Mouse (Mus musculus) forebrain, embryonic 11.5 days (tissue): ENCODE measurements around the gene Mxd4. TPM values are rescaled to one million over a fixed set of nuclear protein-coding genes. Genes with fewer than 3 reads are reported as not detected.
A peak's percentile ranks its signal among the peaks of the same experiment; 100 is the strongest.

Experiments used
- ATAC-seq: fragments of 200-750 bp; cut with Nextera tagmentation; replicated peaks from 2 replicates; pipeline ENCODE4 v1.8.0; 2017; ENCODE audit warnings: moderate TSS enrichment; ENCODE audit not compliant: low FRiP score
- DNase-seq: peaks from one replicate; pipeline ENCODE4 v3.0.0-alpha.2; 2017; ENCODE audit warnings: low spot score
- H3K27ac ChIP-seq: fragments of 300-500 bp; sonication (generic); 2 replicates; pipeline ENCODE4 v1.5.1; 2014; ENCODE audit warnings: low read depth, low read length
- H3K27me3 ChIP-seq: fragments of 300-500 bp; sonication (generic); 2 replicates; pipeline ENCODE4 v1.6.1; 2014; ENCODE audit warnings: mild to moderate bottlenecking, low read length, mixed read lengths; ENCODE audit not compliant: control insufficient read depth, insufficient read depth
- H3K36me3 ChIP-seq: fragments of 300-500 bp; sonication (generic); 2 replicates; pipeline ENCODE4 v1.6.1; 2014; ENCODE audit warnings: mild to moderate bottlenecking, low read length, moderate library complexity, mixed read lengths; ENCODE audit not compliant: control insufficient read depth, insufficient read depth
- H3K4me1 ChIP-seq: fragments of 300-500 bp; sonication (generic); replicated peaks from 2 replicates; pipeline ENCODE4 v1.6.1; 2014; ENCODE audit warnings: low read length, mixed read lengths; ENCODE audit not compliant: control insufficient read depth, insufficient read depth
- H3K4me2 ChIP-seq: fragments of 300-500 bp; sonication (generic); 2 replicates; pipeline ENCODE4 v1.6.1; 2014; ENCODE audit warnings: low read depth, mild to moderate bottlenecking, low read length, moderate library complexity, mixed read lengths; ENCODE audit not compliant: severe bottlenecking
- H3K4me3 ChIP-seq: fragments of 300-500 bp; sonication (generic); 2 replicates; pipeline ENCODE4 v1.5.1; 2014; ENCODE audit warnings: low read depth, low read length
- H3K9ac ChIP-seq: fragments of 300-500 bp; sonication (generic); 2 replicates; pipeline ENCODE4 v1.6.1; 2014; ENCODE audit warnings: low read length
- H3K9me3 ChIP-seq: fragments of 300-500 bp; sonication (generic); 2 replicates; pipeline ENCODE4 v1.6.1; 2016; ENCODE audit warnings: low read length, mixed read lengths; ENCODE audit not compliant: control insufficient read depth
- WGBS: fragments of 180-500 bp; shearing (Covaris S2); extraction: QIAGEN DNeasy Blood & Tissue Kit; methylation state at CpG from one replicate; pipeline ENCODE4 v1.1.7; 2014; 5-methylcytosine and 5-hydroxymethylcytosine counted together
- polyA plus RNA-seq: library from polyadenylated mRNA; unstranded; fragments of >200 nt; fragmentation: Nextera tagmentation; extraction: Ambion mirVana; gene quantifications from 2 replicates; pipeline ENCODE4 v1.2.1, GENCODE M21; 2014

The Mxd4 gene
- polyA plus RNA-seq: 17.6 and 20.1 TPM in 2 replicates

DNA sequence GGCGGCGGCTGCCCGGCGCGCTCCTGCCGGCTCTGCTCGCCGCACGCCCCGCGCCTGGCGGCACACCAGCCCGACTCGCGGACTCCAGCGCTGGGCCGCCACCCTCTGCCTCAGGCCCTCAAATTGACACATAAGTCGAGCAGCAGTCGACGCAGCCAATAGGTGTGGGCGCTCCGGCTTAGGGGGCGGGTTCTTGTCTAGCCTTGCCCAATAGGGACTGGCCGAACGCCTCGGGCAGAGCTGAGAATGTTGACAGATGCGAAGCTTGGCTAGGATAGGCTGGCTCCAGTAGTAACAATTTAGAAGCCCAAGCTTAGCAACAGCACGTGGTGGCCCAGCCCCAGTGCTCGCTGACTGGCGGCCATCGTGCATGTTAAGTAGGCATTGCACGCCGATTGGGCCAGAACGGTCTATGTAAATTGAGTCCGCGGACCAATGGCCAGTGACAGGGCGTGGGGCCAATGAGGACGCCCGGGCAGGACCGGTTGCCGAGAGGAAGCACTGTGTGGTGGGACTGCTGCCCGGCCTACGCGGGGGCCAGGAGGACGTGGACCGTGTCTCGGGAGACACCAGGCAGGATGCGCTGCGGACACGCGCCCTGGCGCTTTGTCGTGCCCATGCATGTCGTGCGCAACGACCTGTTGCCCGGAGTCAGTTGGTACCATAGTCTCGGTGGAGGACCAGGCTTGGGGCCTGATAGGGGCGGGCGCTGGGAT is at the start of gene Mxd4:
TSS of gene Mxd4 (minus strand) at position 120 of the 716 bp plus-strand sequence.
- DNase-seq (peak; percentile 98), ATAC-seq (peak; percentile 99)
- Histone ChIP-seq H3K4me3 (peak within 1 kb of the TSS; percentile 79), H3K4me1 (peaks cover 11% of the 10 kb centered on the region; the same call in 1 of the 2 replicates), H3K27me3 (no peaks in the 10 kb centered on the region), H3K9ac (peak within 1 kb of the TSS; percentile 66), H3K4me2 (peak within 1 kb of the TSS; percentile 94), H3K9me3 (no peaks in the 10 kb centered on the region), H3K36me3 (no peaks in the 10 kb centered on the region), H3K27ac (peak within 1 kb of the TSS; percentile 71)
- under 1% methylated on average over 59 of the region's 60 CpGs for WGBS

DNA sequence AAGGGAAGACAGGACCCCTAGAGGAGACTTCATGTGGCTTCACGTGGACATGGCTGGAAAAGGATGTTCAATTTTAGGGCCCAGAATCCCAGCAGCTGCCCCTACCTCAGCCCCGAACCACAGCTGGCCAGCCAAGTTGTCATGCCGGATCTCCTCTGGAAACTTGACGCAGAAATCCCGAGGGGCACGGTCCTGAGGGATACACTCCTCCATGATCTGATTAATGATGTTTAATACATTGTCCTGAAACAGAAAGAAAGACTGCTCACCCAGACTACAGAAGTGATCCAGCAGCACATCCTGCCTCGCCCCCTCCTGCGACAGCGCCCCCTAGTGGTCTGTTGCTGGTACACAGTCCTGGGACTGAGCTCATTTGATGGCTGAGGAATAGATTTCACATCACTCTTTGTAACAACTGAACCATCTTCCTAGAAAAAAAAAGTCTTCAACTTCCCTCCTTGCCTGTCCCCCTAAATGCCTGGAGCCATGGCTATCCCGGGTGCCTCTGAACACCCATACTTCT is 48.4 kb upstream of the Mxd4 start:
- no peaks in the 10 kb centered on the region for H3K27me3 ChIP-seq
- H3K36me3 ChIP-seq: no peaks in the 10 kb centered on the region
- 55% methylated on average over 10 of the region's 10 CpGs for WGBS
- H3K27ac ChIP-seq: no peak overlapping the region
- no peak for ATAC-seq
- DNase-seq: peak; percentile 61
- no peaks in the 10 kb centered on the region for H3K4me1 ChIP-seq
- H3K4me3 ChIP-seq: no peak overlapping the region
- no peak overlapping the region for H3K4me2 ChIP-seq
- H3K9me3 ChIP-seq: no peaks in the 10 kb centered on the region
- H3K9ac ChIP-seq: no peak overlapping the region

DNA sequence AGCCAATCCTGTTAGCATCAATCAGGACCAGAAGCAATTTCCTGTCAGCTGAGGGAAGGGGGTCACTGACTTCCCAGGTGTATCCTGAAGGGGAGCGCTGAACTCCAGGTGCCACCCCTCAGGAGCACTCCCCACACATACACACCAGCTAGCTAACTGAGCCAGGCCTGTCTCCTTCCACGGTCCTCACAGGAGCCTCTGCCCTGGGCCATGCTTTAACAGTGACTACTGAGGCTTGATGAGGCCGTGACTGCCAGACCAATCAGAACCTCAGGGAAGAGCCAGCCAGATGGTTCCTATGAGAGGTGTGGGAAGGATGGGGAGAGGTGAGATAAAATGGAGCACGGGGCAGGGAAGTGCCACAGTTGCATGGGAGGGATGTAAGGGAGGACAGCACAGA is 47.5 kb upstream of the Mxd4 start:
- Histone ChIP-seq H3K4me1 (no peaks in the 10 kb centered on the region), H3K9me3 (no peaks in the 10 kb centered on the region), H3K9ac (no peak overlapping the region), H3K27ac (no peak overlapping the region), H3K4me2 (no peak overlapping the region), H3K36me3 (no peaks in the 10 kb centered on the region), H3K4me3 (no peak overlapping the region), H3K27me3 (no peaks in the 10 kb centered on the region)
- WGBS: 69% methylated on average over 4 of the region's 4 CpGs
- no peak for ATAC-seq
- DNase-seq: no peak

DNA sequence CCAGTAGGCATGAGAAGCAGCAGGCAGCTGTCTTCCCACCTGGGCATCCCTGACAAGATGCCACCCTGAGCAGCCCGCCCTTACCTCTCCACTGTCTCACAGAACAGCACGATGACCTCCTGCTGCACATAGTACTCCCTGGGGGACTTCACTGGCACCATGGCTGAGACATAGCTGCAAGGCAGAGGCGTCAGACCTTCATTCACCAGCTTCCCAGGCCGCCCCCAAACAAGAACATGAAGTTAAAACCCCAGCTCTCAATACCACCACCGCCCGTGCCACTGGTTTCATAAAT is 45.6 kb upstream of the Mxd4 start:
- no peaks in the 10 kb centered on the region for H3K9me3 ChIP-seq
- H3K27me3 ChIP-seq: no peaks in the 10 kb centered on the region
- no peak overlapping the region for H3K4me2 ChIP-seq
- no peak for DNase-seq
- no peak overlapping the region for H3K27ac ChIP-seq
- 89% methylated on average over 6 of the region's 6 CpGs for WGBS
- no peak overlapping the region for H3K4me3 ChIP-seq
- H3K4me1 ChIP-seq: no peaks in the 10 kb centered on the region
- H3K36me3 ChIP-seq: no peaks in the 10 kb centered on the region
- no peak overlapping the region for H3K9ac ChIP-seq
- ATAC-seq: no peak

DNA sequence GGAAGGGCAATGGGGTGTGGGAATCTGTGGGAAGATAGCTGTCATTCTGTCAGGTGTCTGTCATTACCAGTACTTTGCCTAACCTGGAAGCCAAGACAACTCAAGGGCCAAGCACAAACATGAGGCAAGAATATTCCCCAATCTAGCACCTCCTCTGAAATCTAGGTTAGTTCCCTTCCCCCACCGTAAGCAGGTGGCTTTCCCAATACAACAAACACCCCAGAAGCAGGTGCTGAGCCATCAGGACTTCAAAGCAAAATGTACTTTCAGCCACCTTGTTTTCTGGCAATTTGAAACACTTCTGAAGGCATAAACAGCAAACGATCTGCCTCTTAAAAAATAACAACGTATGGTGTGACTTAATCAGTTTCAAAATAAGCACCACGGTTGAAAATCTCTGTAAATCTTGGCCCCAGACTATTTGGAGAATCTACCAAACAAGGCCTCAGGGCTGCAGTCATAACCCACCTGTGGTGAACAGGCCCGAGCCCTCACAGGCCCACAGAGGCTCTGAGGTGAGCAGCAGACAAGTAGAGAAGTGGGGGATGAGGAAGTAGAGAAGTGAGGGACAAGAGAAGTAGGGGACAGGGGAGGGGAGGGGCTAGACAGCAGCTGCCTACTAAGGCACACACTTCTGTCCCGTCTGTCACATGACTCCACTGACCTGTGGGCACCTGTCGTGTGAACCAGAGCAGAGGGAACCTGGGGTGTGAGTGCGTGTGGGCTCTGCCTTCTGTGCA is 45.1 kb upstream of the Mxd4 start:
- H3K4me1 ChIP-seq: no peaks in the 10 kb centered on the region
- H3K27ac ChIP-seq: no peak overlapping the region
- ATAC-seq (no peak), DNase-seq (no peak)
- 82% methylated on average over 8 of the region's 8 CpGs for WGBS
- no peaks in the 10 kb centered on the region for H3K27me3 ChIP-seq
- no peaks in the 10 kb centered on the region for H3K9me3 ChIP-seq
- no peak overlapping the region for H3K4me3 ChIP-seq
- no peaks in the 10 kb centered on the region for H3K36me3 ChIP-seq
- H3K4me2 ChIP-seq: no peak overlapping the region
- H3K9ac ChIP-seq: no peak overlapping the region

DNA sequence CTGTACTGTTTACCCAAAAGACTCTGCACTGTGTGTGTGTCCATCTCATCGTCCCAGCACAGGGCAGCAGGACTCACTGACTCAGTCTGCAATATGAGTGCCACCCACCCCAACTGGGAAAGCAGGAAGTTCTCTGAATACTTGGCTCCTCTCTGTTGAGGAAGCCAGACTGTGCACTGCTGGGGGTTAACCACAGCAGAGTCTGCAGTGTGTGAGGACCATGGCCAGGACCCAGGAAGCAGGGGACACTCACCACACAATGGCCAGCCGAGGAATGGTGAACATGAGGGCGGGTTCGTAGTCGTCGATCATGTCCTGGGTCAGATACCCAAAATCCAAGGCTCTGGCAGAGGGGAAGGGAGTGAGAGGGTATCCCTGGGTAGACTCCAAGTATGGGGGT is 44.4 kb upstream of the Mxd4 start:
- Histone ChIP-seq H3K4me1 (no peaks in the 10 kb centered on the region), H3K36me3 (no peaks in the 10 kb centered on the region), H3K27ac (no peak overlapping the region), H3K27me3 (no peaks in the 10 kb centered on the region), H3K4me2 (no peak overlapping the region), H3K9me3 (no peaks in the 10 kb centered on the region), H3K4me3 (no peak overlapping the region), H3K9ac (no peak overlapping the region)
- DNase-seq (no peak), ATAC-seq (no peak)
- WGBS: 85% methylated on average over 6 of the region's 6 CpGs

DNA sequence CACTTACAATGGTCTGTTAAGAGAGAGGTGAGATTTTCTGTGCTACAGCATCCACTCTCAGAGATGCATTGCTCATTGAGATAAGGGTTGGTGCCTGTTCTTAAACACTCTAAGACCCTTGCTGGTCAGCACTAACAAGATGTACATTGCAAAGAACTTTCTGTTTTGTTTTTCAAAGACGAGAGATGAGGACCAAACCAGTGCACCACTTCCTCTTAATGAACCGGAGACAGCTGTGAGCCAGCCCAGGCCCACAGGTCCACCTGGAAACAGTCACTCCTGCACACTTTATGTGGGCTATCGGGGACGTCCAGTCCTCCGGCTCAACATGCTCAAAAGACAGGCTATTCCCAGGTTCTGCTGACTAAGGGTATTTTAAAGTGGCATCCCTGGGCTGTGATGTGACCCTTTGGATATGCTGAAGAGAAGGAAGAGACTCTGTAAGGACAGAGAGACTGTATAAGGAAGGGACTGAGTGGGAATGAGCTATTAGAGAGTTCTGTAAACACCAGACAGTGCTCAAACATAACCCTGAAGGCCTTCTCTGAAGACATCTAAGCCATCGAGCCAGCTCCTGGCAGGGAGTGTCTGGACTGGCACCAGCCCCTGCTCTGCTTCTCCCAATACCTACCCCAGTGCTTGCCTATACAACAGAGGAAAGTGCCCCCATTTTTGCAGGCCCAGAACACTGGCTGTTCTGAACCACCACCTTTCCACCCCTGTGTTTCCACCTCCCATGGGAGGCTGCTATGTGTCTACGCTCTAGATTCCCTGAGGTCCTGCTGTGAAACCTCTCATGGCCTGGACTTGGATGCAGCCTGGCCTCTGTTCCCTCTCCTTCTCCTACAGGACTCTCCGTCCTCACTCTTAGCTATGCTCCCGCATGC is 43.3 kb upstream of the Mxd4 start:
- no peak overlapping the region for H3K4me2 ChIP-seq
- H3K9me3 ChIP-seq: no peaks in the 10 kb centered on the region
- H3K27ac ChIP-seq: no peak overlapping the region
- ATAC-seq (no peak), DNase-seq (no peak)
- H3K27me3 ChIP-seq: no peaks in the 10 kb centered on the region
- no peak overlapping the region for H3K4me3 ChIP-seq
- 85% methylated on average over 9 of the region's 9 CpGs for WGBS
- H3K9ac ChIP-seq: no peak overlapping the region
- H3K4me1 ChIP-seq: no peaks in the 10 kb centered on the region
- no peaks in the 10 kb centered on the region for H3K36me3 ChIP-seq

DNA sequence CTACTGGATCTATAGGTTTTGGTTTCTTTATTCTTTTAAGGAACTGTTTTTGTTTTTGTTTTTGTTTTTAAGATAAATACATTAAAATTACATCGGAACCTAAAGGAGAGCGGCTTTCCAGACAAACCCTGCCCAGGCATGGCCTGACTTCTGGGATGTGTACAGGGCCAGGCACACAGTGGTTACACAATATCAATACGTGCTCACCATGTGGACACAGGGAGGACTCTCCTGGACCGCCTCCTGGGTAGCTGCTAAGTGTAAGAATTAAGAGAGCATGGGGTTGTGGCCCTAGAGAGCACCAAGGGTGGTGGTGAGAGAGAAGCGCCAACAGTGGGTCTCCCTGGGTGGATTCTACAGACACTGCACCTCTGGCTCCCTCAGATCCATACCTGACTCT is 42.0 kb upstream of the Mxd4 start:
- DNase-seq (no peak), ATAC-seq (no peak)
- H3K9me3 ChIP-seq: no peaks in the 10 kb centered on the region
- no peak overlapping the region for H3K9ac ChIP-seq
- no peaks in the 10 kb centered on the region for H3K4me1 ChIP-seq
- H3K4me2 ChIP-seq: no peak overlapping the region
- H3K27me3 ChIP-seq: no peaks in the 10 kb centered on the region
- H3K27ac ChIP-seq: no peak overlapping the region
- no peak overlapping the region for H3K4me3 ChIP-seq
- WGBS: 91% methylated on average over 5 of the region's 5 CpGs
- H3K36me3 ChIP-seq: no peaks in the 10 kb centered on the region
